Mouse (Mus musculus) c-Kit-negative CD71-positive TER-119-positive erythroid progenitor cells, embryonic 14.5 days (primary cell): Measurements from ENCODE around the gene Pth.

Experiments used
- DNase-seq: peaks from one replicate; pipeline ENCODE4 v3.0.0-alpha.2; 2013; ENCODE audit warnings: low read depth, low spot score

Pth gene

DNA sequence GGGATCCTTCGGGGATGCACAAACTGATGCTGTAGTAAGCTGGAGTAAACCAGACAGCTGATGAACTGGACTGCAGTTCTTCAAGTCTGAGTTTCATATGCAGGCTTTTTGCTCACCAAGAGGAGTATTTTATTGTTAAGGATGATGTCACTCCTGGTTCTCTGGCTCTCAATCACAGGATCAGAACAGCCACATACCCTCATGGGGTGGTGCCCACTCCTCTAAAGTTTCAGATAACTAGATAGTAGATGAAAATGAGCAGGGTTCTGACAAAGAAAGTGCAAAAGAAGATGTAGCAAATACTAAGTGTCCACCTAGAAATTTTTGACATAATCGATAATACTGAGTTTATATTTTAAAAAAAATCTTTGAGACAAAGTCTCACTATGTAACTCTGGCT is at the start of gene Pth:
Gene Pth, minus strand, starts transcription at position 101 of the 400 bp plus-strand sequence.
- DNase-seq, result no peak

GRCm38 (mm10) chr7:113436312-113436711 is 47.9 kb upstream of the Pth start:
- DNase-seq, result no peak

GRCm38 (mm10) chr7:113434286-113434685 is 45.9 kb upstream of the Pth start:
- no peak for DNase-seq

DNA sequence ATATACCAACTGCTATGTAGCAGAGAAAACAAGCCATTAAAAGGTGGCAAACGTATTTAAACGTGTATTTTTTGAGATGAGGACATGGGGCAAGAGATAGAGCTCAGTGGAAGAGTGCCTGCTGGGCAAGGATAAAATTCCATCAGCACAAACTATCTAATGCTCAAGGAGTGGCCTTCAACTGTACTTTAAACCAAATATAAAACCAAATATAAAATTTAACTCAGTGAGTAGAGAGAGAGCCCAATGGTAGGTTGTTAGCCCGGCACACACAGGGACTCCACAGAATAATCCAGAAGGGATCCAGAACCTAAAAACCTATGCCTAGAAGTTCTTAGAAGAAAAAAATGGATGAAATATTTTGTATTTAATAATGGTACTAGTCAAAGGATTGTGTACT is 45.1 kb upstream of the Pth start:
- no peak for DNase-seq

GRCm38 (mm10) chr7:113432891-113433290 is 44.5 kb upstream of the Pth start:
- no peak for DNase-seq

- no peak for DNase-seq
These were observed 32.4 kb upstream of the Pth start for GRCm38 (mm10) chr7:113420771-113421170.

- DNase-seq, result peak; percentile 9
These were observed 30.9 kb upstream of the Pth start for GRCm38 (mm10) chr7:113419070-113419782.

DNA sequence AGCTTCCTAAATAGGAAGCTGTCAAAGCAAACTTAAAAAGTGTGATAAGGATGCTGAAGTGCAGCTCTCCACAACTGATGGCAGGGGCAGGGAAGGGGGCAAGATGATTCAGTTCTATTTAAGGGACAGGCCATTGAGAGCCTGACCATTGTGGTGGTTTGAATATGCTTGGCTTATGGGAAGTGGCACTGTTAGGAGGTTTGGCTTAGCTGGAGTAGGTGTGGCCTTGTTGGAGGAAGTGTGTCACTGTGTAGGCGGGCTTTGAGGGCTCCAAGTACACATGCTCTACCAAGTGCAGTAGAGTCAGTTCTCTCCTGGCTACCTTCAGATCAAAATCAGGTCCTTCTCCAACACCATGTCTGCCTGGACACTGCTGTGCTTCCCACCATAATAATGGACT is 28.2 kb upstream of the Pth start:
- DNase-seq, result no peak

GRCm38 (mm10) chr7:113415256-113415655 is 26.9 kb upstream of the Pth start:
- DNase-seq, result no peak

GRCm38 (mm10) chr7:113408712-113409111 is 20.3 kb upstream of the Pth start:
- DNase-seq, result no peak

- DNase-seq, result no peak
These were observed 9.7 kb upstream of the Pth start for GRCm38 (mm10) chr7:113398083-113398482.

DNA sequence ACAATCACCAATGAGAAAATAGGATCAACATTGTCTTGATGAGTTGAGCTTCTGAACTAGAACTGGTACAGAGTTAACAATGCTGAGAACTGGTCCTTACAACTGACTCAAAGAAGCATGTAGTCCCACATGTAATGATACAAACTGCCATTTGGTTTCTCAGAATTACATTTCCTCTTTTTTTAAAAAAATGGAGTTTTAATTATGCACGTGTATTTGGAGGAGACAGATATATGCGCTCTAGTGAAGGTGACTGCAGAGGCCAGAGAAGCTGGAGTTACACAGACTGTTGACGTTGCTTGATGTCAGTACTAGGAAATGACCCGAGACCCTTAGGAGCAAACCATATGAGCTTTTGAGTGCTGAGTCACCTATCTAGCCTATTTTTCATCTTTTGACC is 8.3 kb upstream of the Pth start:
- DNase-seq, result no peak

DNA sequence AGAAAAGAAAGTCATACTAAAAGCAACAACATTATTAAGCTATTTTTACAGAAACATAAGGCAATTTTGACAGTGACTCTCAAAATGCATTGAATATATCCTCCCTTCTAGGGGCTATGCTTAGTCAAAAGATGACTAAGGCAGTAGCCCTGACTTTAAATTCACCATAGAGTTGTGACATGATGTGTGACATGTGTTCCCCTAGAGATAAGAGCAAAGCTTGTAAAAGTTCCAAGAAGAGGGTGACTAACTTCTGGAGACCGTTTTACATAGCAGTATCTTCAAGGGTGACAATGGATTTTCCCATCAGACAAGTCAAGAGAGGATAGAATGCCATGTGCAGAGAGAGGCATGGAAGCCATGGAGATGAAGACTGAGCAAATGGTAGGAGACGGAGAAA is 3.2 kb upstream of the Pth start:
- no peak for DNase-seq

GRCm38 (mm10) chr7:113377875-113378658 is 10.3 kb downstream of the Pth start:
- DNase-seq, result peak; percentile 63

- DNase-seq, result no peak
These were observed 15.7 kb downstream of the Pth start for GRCm38 (mm10) chr7:113372682-113373081.

- peak; percentile 59 for DNase-seq
These were observed 18.6 kb downstream of the Pth start for GRCm38 (mm10) chr7:113369620-113370340.

- peak; percentile 96 for DNase-seq
These were observed 19.4 kb downstream of the Pth start, which contains the start of gene Btbd10 for GRCm38 (mm10) chr7:113368746-113369619. Gene Btbd10 (minus strand): TSS chr7:113369392.

DNA sequence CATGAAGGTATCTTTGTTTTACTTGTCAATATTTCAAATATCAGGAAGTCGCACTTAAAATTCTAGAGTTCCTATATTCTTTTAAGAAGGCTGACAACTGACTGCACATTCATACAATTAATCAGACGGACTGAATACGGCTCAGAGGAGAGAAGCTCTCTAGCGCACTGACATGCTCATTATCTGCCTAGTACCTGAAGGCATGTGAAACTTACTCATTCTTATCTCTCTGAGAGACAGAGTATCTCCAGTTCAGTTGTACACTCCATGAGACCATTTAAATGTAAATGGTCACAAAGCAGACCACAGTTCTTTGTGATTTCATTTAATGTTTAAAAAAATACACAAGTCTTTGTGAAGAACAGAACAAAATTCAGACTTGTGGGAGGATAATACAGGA is 20.9 kb downstream of the Pth start:
- DNase-seq, result no peak

DNA sequence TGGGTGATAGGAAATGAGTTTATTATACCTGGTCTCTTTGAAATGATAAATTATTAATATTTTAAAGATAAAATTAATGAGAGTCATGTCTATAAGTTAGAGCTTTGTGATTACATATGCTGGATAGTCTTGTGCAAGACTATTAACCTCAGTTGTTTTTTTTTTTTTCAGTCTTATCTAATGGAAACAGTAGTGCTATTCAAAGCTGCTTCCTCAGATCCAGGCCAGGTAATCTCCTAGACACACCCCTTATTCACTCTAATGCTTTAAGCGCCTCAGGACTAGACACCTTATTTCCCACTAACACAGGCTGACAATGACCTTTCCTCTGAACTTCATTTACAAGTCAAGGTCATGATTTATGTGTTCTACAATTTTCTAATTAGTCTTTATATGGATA is 39.3 kb downstream of the Pth start:
- DNase-seq, result no peak

DNA sequence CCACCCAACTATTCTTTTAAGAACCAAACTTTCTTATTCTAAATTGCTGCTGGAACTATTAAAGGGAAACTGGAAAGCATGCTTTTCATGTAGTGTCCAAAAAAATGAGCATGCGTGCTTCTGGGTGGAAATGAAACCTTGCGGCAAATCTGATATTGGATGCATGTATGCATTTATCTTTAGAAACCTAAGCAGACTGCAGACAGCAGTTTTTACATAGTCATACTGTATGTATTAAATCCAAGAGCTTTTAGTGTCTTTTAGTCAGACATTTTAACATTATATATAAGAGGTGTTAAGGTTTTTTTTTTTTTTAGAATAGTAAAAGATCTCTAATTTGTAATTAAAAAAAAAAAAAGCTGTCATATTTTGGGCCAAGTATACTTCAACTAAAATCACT is 40.7 kb downstream of the Pth start:
- no peak for DNase-seq

GRCm38 (mm10) chr7:113347271-113347670 is 41.1 kb downstream of the Pth start:
- DNase-seq, result no peak
